Mouse (Mus musculus) erythroblast, embryonic 14.5 days (primary cell): ENCODE data around the gene Racgap1. TPM values are rescaled to one million over a fixed set of nuclear protein-coding genes. Genes with fewer than 3 reads are reported as not detected.

Source experiments
- H3K27me3 ChIP-seq: 2 replicates; pipeline ENCODE4 v1.6.1; 2012; ENCODE audit warnings: inconsistent platforms; ENCODE audit not compliant: control insufficient read depth
- H3K36me3 ChIP-seq: 2 replicates; pipeline ENCODE4 v1.6.1; 2012; ENCODE audit warnings: mild to moderate bottlenecking, inconsistent platforms; ENCODE audit not compliant: control insufficient read depth
- H3K4me1 ChIP-seq: 2 replicates; pipeline ENCODE4 v1.6.1; 2012; ENCODE audit warnings: inconsistent platforms; ENCODE audit not compliant: control insufficient read depth
- H3K4me3 ChIP-seq: replicated peaks from 2 replicates; pipeline ENCODE3; 2012; ENCODE audit warnings: moderate library complexity, mild to moderate bottlenecking, inconsistent platforms
- H3K9me3 ChIP-seq: 2 replicates; pipeline ENCODE4 v1.6.1; 2012; ENCODE audit warnings: low read length, inconsistent platforms, mixed read lengths; ENCODE audit not compliant: control insufficient read depth
- GATA1 ChIP-seq: IDR thresholded peaks from 2 replicates; pipeline ENCODE4 v1.6.1; 2012; ENCODE audit warnings: low read length, inconsistent platforms, mixed read lengths
- TAL1 ChIP-seq: IDR thresholded peaks from 3 replicates; pipeline ENCODE4 v1.6.1; 2012; ENCODE audit warnings: low read length, inconsistent platforms, mixed read lengths
- polyA plus RNA-seq: library from polyadenylated mRNA; stranded (reverse); fragments of >175 nt; gene quantifications from 2 replicates; pipeline ENCODE4 v1.2.3, GENCODE M21; 2012

Gene Racgap1
- polyA plus RNA-seq, 1 experiment = 2.5 TPM

DNA sequence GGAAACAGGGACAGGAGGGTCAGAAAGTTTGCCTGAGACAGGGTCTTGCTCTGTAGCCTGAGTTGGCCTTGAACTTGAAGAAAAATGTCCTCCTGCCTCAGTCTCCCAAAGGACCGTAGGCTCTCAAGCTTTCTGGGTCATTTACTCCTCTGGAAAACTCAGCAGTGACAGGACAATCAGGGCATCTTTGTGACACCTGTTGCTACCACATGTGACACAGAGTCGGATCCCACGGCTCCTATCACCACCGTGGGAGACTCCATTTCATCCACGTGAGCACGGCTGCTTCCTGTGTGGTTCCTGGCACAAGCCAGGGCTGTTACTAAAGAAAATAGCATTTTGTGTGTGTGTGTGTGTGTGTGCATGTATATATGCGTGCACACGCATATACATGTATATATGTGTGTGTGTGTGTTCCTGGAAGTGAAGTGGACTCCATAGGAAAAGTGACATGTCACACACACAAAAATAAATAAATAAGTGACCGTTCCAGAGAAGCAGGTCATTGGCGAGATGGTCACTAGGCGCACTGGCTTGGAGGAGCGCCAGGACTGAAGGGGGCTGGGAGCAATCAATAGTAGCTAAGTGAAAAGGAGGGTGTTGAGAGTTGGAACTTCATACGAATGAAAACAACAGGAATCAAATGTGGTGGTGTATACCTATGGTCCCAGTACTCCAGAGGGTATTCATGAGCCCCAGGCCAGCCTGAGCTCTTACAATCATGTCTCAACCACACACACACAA, 42.9 kb downstream of the Racgap1 start:
- H3K9me3 ChIP-seq = peaks cover 4% of the 10 kb centered on the region
- H3K27me3 ChIP-seq = peaks cover 71% of the 10 kb centered on the region
- TF ChIP-seq TAL1 = no peak
- no peak for TF ChIP-seq GATA1
- peaks cover 21% of the 10 kb centered on the region for H3K4me1 ChIP-seq
- H3K36me3 ChIP-seq = no peaks in the 10 kb centered on the region
- H3K4me3 ChIP-seq = no peak overlapping the region

GRCm38 (mm10) chr15:99607388-99608113, 43.9 kb downstream of the Racgap1 start:
- H3K4me3 ChIP-seq = no peak overlapping the region
- peaks cover 79% of the 10 kb centered on the region for H3K27me3 ChIP-seq
- TF ChIP-seq GATA1 (no peak), TAL1 (no peak)
- peaks cover 21% of the 10 kb centered on the region for H3K4me1 ChIP-seq
- peaks cover 3% of the 10 kb centered on the region for H3K9me3 ChIP-seq
- no peaks in the 10 kb centered on the region for H3K36me3 ChIP-seq

GRCm38 (mm10) chr15:99606515-99606914, 44.9 kb downstream of the Racgap1 start:
- no peaks in the 10 kb centered on the region for H3K36me3 ChIP-seq
- no peak overlapping the region for H3K4me3 ChIP-seq
- peaks cover 21% of the 10 kb centered on the region for H3K4me1 ChIP-seq
- peaks cover 79% of the 10 kb centered on the region for H3K27me3 ChIP-seq
- H3K9me3 ChIP-seq = no peaks in the 10 kb centered on the region
- TF ChIP-seq GATA1 = no peak
- no peak for TF ChIP-seq TAL1

- Histone ChIP-seq H3K27me3 (peaks cover 79% of the 10 kb centered on the region), H3K4me1 (peaks cover 21% of the 10 kb centered on the region), H3K9me3 (no peaks in the 10 kb centered on the region), H3K36me3 (no peaks in the 10 kb centered on the region), H3K4me3 (no peak overlapping the region)
- TF ChIP-seq TAL1 (no peak), GATA1 (no peak)
Observed at GRCm38 (mm10) chr15:99605595-99605994, 45.9 kb downstream of the Racgap1 start.

DNA sequence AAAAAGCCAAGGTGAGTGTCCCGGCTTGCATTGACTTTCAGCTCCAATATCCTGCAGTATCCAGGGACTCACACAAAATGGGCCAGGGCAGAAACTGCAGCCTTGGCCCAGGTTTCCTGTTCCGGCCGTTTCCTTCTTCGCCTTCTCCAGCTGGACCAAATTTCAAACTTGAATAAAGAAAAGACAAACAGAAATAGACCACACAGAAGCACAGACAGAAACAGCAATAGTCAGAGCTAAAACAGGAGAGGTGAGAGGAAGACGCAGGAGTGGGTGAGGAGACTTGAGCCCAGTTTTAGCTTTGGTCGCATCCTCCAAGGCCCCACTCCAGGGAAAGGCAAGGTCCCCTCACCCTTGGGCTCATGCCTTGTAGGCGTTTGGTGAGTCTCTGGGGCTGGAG, 48.2 kb downstream of the Racgap1 start:
- Histone ChIP-seq H3K4me3 (no peak overlapping the region), H3K27me3 (peaks cover 83% of the 10 kb centered on the region), H3K9me3 (no peaks in the 10 kb centered on the region), H3K4me1 (peaks cover 21% of the 10 kb centered on the region), H3K36me3 (no peaks in the 10 kb centered on the region)
- TF ChIP-seq GATA1 = no peak
- TF ChIP-seq TAL1 = no peak

DNA sequence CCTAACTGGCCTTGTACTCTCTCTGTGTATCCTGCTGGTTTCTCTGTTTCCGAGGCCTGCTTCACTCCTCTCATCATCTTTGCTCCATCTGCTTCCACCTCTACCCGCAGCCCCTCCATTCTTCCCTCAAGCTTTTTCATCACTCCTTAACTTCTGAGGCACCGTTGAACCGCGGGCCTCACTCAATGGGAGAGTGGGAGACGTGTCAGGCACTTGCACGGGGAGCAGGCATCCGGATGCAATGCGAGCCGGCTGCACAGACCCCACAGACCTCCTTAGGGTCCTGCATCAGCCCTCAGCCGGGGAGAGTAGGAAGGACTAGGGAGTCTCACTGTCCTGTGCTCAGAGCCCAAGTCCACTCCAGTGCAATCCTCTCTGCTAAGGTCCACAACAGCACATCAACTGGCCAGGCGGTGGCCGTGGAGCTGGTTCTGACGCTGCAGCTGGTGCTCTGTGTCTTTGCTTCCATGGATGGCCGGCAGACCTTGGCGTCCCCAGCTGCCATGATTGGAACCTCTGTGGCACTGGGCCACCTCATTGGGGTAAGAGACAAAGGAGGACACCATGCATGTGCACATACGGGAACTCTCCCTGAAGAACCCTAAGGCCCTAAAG, 49.1 kb downstream of the Racgap1 start:
- Histone ChIP-seq H3K4me1 (peaks cover 16% of the 10 kb centered on the region), H3K27me3 (peaks cover 83% of the 10 kb centered on the region), H3K9me3 (no peaks in the 10 kb centered on the region), H3K36me3 (no peaks in the 10 kb centered on the region), H3K4me3 (no peak overlapping the region)
- TF ChIP-seq GATA1 = no peak
- no peak for TF ChIP-seq TAL1

DNA sequence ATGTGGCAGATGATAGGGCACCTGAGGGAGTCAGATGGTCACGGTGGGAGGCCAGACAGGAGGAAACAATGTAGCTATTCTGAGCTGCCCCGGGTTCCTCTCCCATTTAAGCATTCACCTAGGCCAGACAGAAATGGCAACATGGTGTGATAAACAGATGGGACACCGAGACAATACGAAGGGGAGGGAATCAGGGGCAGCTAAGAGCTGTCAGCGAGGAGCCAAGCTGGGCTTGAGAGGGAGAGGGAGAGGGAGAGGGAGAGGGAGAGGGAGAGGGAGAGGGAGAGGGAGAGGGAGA, 49.7 kb downstream of the Racgap1 start:
- H3K9me3 ChIP-seq = no peaks in the 10 kb centered on the region
- no peaks in the 10 kb centered on the region for H3K36me3 ChIP-seq
- TF ChIP-seq TAL1 = no peak
- TF ChIP-seq GATA1 = no peak
- peaks cover 87% of the 10 kb centered on the region for H3K27me3 ChIP-seq
- H3K4me1 ChIP-seq = peaks cover 10% of the 10 kb centered on the region
- no peak overlapping the region for H3K4me3 ChIP-seq

GRCm38 (mm10) chr15:99600986-99601822, 50.3 kb downstream of the Racgap1 start, which contains the start of gene Aqp6:
Aqp6 (plus strand) TSS chr15:99601400.
- no peaks in the 10 kb centered on the region for H3K9me3 ChIP-seq
- H3K4me3 ChIP-seq = no peak within 1 kb of the TSS
- peaks cover 5% of the 10 kb centered on the region for H3K4me1 ChIP-seq
- H3K27me3 ChIP-seq = peaks cover 89% of the 10 kb centered on the region
- no peak for TF ChIP-seq GATA1
- no peak for TF ChIP-seq TAL1
- H3K36me3 ChIP-seq = no peaks in the 10 kb centered on the region
